Mouse (Mus musculus): ENCODE measurements at regions not wholly inside any gene's neighbourhood (a gene's known extent, or its start where the extent isn't known, plus 50 kb on each side); places are given as distances from the start of the nearest gene placed in this dataset.
A peak's percentile ranks its signal among the peaks of the same experiment; 100 is the strongest.

- peaks cover 7 to 8% of the 10 kb centered on the region in 2 experiments; a peak in 1 of 4 replicates for H3K4me1 ChIP-seq (ENCODE audit: control insufficient read depth in 2 of 2, insufficient read depth in 2 of 2, low read length in 2 of 2)
- H3K36me3 ChIP-seq (ENCODE audit: control insufficient read depth, insufficient read depth, low read length), result no peaks in the 10 kb centered on the region
- no peak overlapping the region for H3K4me3 ChIP-seq (ENCODE audit: control insufficient read depth in 1 of 2, insufficient read depth in 1 of 2, low read depth in 1 of 2, low read length in 2 of 2)
- no peak overlapping the region for H3K4me2 ChIP-seq (ENCODE audit: low read length)
- 45% methylated on average over 9 of the region's 9 CpGs for WGBS
- no peak overlapping the region for H3K9ac ChIP-seq (ENCODE audit: low read length)
- no peaks in the 10 kb centered on the region for H3K27me3 ChIP-seq (ENCODE audit: control insufficient read depth, insufficient read depth, low read length)
- peak; percentile 32; the same call in 1 of the 2 replicates for ATAC-seq (ENCODE audit: insufficient number of reproducible peaks, insufficient read depth, low FRiP score, low read depth)
- H3K9me3 ChIP-seq (ENCODE audit: control insufficient read depth, low read length), result no peaks in the 10 kb centered on the region
- H3K27ac ChIP-seq (replicated peaks in 1 of 2; ENCODE audit: control insufficient read depth in 1 of 2, insufficient read depth in 1 of 2, low read depth in 2 of 2, low read length in 2 of 2), result peak overlapping the region; percentile 42 to 46; a peak in 3 of 4 replicates
Measured at GRCm38 (mm10) chr8:104022691-104023509, 78.5 kb upstream of the Cdh5 start.

GRCm38 (mm10) chr8:104027161-104027821, 74.1 kb upstream of the Cdh5 start:
- Histone ChIP-seq H3K27me3 (ENCODE audit: control insufficient read depth, insufficient read depth, low read length) (no peaks in the 10 kb centered on the region), H3K36me3 (ENCODE audit: control insufficient read depth, insufficient read depth, low read length) (no peaks in the 10 kb centered on the region), H3K4me3 (ENCODE audit: control insufficient read depth in 1 of 2, insufficient read depth in 1 of 2, low read depth in 1 of 2, low read length in 2 of 2) (no peak overlapping the region), H3K27ac (replicated peaks in 1 of 2; ENCODE audit: control insufficient read depth in 1 of 2, insufficient read depth in 1 of 2, low read depth in 2 of 2, low read length in 2 of 2) (no peak overlapping the region), H3K4me1 (ENCODE audit: control insufficient read depth in 2 of 2, insufficient read depth in 2 of 2, low read length in 2 of 2) (peaks cover 6 to 9% of the 10 kb centered on the region in 2 experiments; a peak in 2 of 4 replicates), H3K9me3 (ENCODE audit: control insufficient read depth, low read length) (peaks cover 11% of the 10 kb centered on the region; the same call in 1 of the 2 replicates), H3K4me2 (ENCODE audit: low read length) (no peak overlapping the region), H3K9ac (ENCODE audit: low read length) (no peak overlapping the region)
- 79% methylated on average over 11 of the region's 11 CpGs for WGBS
- no peak for ATAC-seq (ENCODE audit: insufficient number of reproducible peaks, insufficient read depth, low FRiP score, low read depth)

- H3K9me3 ChIP-seq (ENCODE audit: control insufficient read depth, low read length), result peaks cover 11% of the 10 kb centered on the region; the same call in 1 of the 2 replicates
- H3K4me1 ChIP-seq (ENCODE audit: control insufficient read depth in 2 of 2, insufficient read depth in 2 of 2, low read length in 2 of 2), result peaks cover 2 to 9% of the 10 kb centered on the region in 2 experiments; a peak in 2 of 4 replicates
- H3K27ac ChIP-seq (replicated peaks in 1 of 2; ENCODE audit: control insufficient read depth in 1 of 2, insufficient read depth in 1 of 2, low read depth in 2 of 2, low read length in 2 of 2), result no peak overlapping the region
- H3K36me3 ChIP-seq (ENCODE audit: control insufficient read depth, insufficient read depth, low read length), result no peaks in the 10 kb centered on the region
- H3K4me3 ChIP-seq (ENCODE audit: control insufficient read depth in 1 of 2, insufficient read depth in 1 of 2, low read depth in 1 of 2, low read length in 2 of 2), result peak overlapping the region in 1 of 2 experiments; percentile 1; a peak in 1 of 4 replicates
- 0 out of 2 replicates have a peak overlapping the region, but pooled peaks have one; percentile 21 for H3K9ac ChIP-seq (ENCODE audit: low read length)
- H3K4me2 ChIP-seq (ENCODE audit: low read length), result peak overlapping the region; percentile 52
- ATAC-seq (ENCODE audit: insufficient number of reproducible peaks, insufficient read depth, low FRiP score, low read depth), result peak; percentile 81
- 2% methylated on average over 22 of the region's 22 CpGs for WGBS
- no peaks in the 10 kb centered on the region for H3K27me3 ChIP-seq (ENCODE audit: control insufficient read depth, insufficient read depth, low read length)
Measured at GRCm38 (mm10) chr8:104028626-104029025, 72.8 kb upstream of the Cdh5 start.

- Histone ChIP-seq H3K27ac (replicated peaks in 1 of 2; ENCODE audit: control insufficient read depth in 1 of 2, insufficient read depth in 1 of 2, low read depth in 2 of 2, low read length in 2 of 2) (no peak overlapping the region), H3K36me3 (ENCODE audit: control insufficient read depth, insufficient read depth, low read length) (no peaks in the 10 kb centered on the region), H3K9ac (ENCODE audit: low read length) (no peak overlapping the region), H3K4me1 (ENCODE audit: control insufficient read depth in 2 of 2, insufficient read depth in 2 of 2, low read length in 2 of 2) (peaks cover 2 to 6% of the 10 kb centered on the region in 2 experiments; a peak in 2 of 4 replicates), H3K4me3 (ENCODE audit: control insufficient read depth in 1 of 2, insufficient read depth in 1 of 2, low read depth in 1 of 2, low read length in 2 of 2) (no peak overlapping the region), H3K27me3 (ENCODE audit: control insufficient read depth, insufficient read depth, low read length) (no peaks in the 10 kb centered on the region), H3K4me2 (ENCODE audit: low read length) (no peak overlapping the region), H3K9me3 (ENCODE audit: control insufficient read depth, low read length) (peaks cover 11% of the 10 kb centered on the region; the same call in 1 of the 2 replicates)
- 78% methylated on average over 2 of the region's 2 CpGs for WGBS
- ATAC-seq (ENCODE audit: insufficient number of reproducible peaks, insufficient read depth, low FRiP score, low read depth), result no peak
Measured at GRCm38 (mm10) chr8:104032179-104032578, 69.2 kb upstream of the Cdh5 start.

- Histone ChIP-seq H3K27ac (replicated peaks in 1 of 2; ENCODE audit: control insufficient read depth in 1 of 2, insufficient read depth in 1 of 2, low read depth in 2 of 2, low read length in 2 of 2) (no peak overlapping the region), H3K36me3 (ENCODE audit: control insufficient read depth, insufficient read depth, low read length) (no peaks in the 10 kb centered on the region), H3K4me2 (ENCODE audit: low read length) (no peak overlapping the region), H3K9ac (ENCODE audit: low read length) (no peak overlapping the region), H3K9me3 (ENCODE audit: control insufficient read depth, low read length) (peaks cover 11% of the 10 kb centered on the region; the same call in 1 of the 2 replicates), H3K4me3 (ENCODE audit: control insufficient read depth in 1 of 2, insufficient read depth in 1 of 2, low read depth in 1 of 2, low read length in 2 of 2) (no peak overlapping the region), H3K4me1 (ENCODE audit: control insufficient read depth in 2 of 2, insufficient read depth in 2 of 2, low read length in 2 of 2) (peaks cover 2 to 4% of the 10 kb centered on the region in 2 experiments; a peak in 2 of 4 replicates), H3K27me3 (ENCODE audit: control insufficient read depth, insufficient read depth, low read length) (no peaks in the 10 kb centered on the region)
- WGBS, result 42% methylated on average over 2 of the region's 2 CpGs
- ATAC-seq (ENCODE audit: insufficient number of reproducible peaks, insufficient read depth, low FRiP score, low read depth), result no peak
Measured at GRCm38 (mm10) chr8:104033148-104033547, 68.3 kb upstream of the Cdh5 start.

GRCm38 (mm10) chr8:104034286-104034685, 67.1 kb upstream of the Cdh5 start:
- 65% methylated on average over 3 of the region's 3 CpGs for WGBS
- Histone ChIP-seq H3K4me3 (ENCODE audit: control insufficient read depth in 1 of 2, insufficient read depth in 1 of 2, low read depth in 1 of 2, low read length in 2 of 2) (no peak overlapping the region), H3K4me1 (ENCODE audit: control insufficient read depth in 2 of 2, insufficient read depth in 2 of 2, low read length in 2 of 2) (0 out of 4 replicates have a peak, but pooled peaks cover 0 to under 1% of the 10 kb centered on the region in 2 experiments), H3K36me3 (ENCODE audit: control insufficient read depth, insufficient read depth, low read length) (no peaks in the 10 kb centered on the region), H3K9ac (ENCODE audit: low read length) (no peak overlapping the region), H3K4me2 (ENCODE audit: low read length) (no peak overlapping the region), H3K9me3 (ENCODE audit: control insufficient read depth, low read length) (peaks cover 11% of the 10 kb centered on the region; the same call in 1 of the 2 replicates), H3K27ac (replicated peaks in 1 of 2; ENCODE audit: control insufficient read depth in 1 of 2, insufficient read depth in 1 of 2, low read depth in 2 of 2, low read length in 2 of 2) (no peak overlapping the region), H3K27me3 (ENCODE audit: control insufficient read depth, insufficient read depth, low read length) (no peaks in the 10 kb centered on the region)
- ATAC-seq (ENCODE audit: insufficient number of reproducible peaks, insufficient read depth, low FRiP score, low read depth), result no peak

- H3K4me2 ChIP-seq (ENCODE audit: low read length), result no peak overlapping the region
- H3K9ac ChIP-seq (ENCODE audit: low read length), result no peak overlapping the region
- H3K27me3 ChIP-seq (ENCODE audit: control insufficient read depth, insufficient read depth, low read length), result no peaks in the 10 kb centered on the region
- 0 out of 4 replicates have a peak, but pooled peaks cover 0 to 2% of the 10 kb centered on the region in 2 experiments for H3K4me1 ChIP-seq (ENCODE audit: control insufficient read depth in 2 of 2, insufficient read depth in 2 of 2, low read length in 2 of 2)
- no peak for ATAC-seq (ENCODE audit: insufficient number of reproducible peaks, insufficient read depth, low FRiP score, low read depth)
- H3K27ac ChIP-seq (replicated peaks in 1 of 2; ENCODE audit: control insufficient read depth in 1 of 2, insufficient read depth in 1 of 2, low read depth in 2 of 2, low read length in 2 of 2), result no peak overlapping the region
- H3K36me3 ChIP-seq (ENCODE audit: control insufficient read depth, insufficient read depth, low read length), result no peaks in the 10 kb centered on the region
- H3K4me3 ChIP-seq (ENCODE audit: control insufficient read depth in 1 of 2, insufficient read depth in 1 of 2, low read depth in 1 of 2, low read length in 2 of 2), result no peak overlapping the region
- 69% methylated on average over 26 of the region's 26 CpGs for WGBS
- 0 out of 2 replicates have a peak, but pooled peaks cover 1% of the 10 kb centered on the region for H3K9me3 ChIP-seq (ENCODE audit: control insufficient read depth, low read length)
Measured at GRCm38 (mm10) chr8:104036580-104037477, 64.6 kb upstream of the Cdh5 start.
